Comparison of ENCODE assay signal across 10 mouse cellular contexts in genomic region chr19:45475928-45476553, GRCm38 (mm10).
A peak's percentile ranks its signal among the peaks of the same experiment; 100 is the strongest.
DNase-seq lines count a peak whose midpoint lies in the region; ATAC-seq and TF ChIP-seq lines count a peak whose summit lies in the region.
"Had no signal": no experiment of that assay in that cellular context is flagged by ENCODE, and none has a peak within 500 bp of the region (broad histone marks: within the 10 kb centered on the region; RNA-seq: fewer than 3 reads in every experiment).

No protein-coding gene starts in this region.

- no peak for ATAC-seq in heart, embryonic 14.5 days (ENCODE audit: insufficient number of reproducible peaks, insufficient read depth, low FRiP score, low read depth)
- ATAC-seq in hindbrain, embryonic 12.5 days (ENCODE audit: low FRiP score): no peak
- ATAC-seq in monocyte, adult 5-6 weeks (replicated peaks; ENCODE audit: insufficient number of reproducible peaks, low FRiP score, low TSS enrichment, poor library complexity, severe bottlenecking): no peak
- no peak for ATAC-seq in inflammation-experienced regulatory T-cells, adult 6 months

- no peak overlapping the region for H3K9ac ChIP-seq in heart, embryonic 14.5 days (ENCODE audit: low read length)
- no peak overlapping the region for H3K9ac ChIP-seq in hindbrain, embryonic 12.5 days

- H3K36me3 ChIP-seq in heart, embryonic 14.5 days (ENCODE audit: control insufficient read depth, insufficient read depth, low read length): peaks cover 7% of the 10 kb centered on the region
- H3K36me3 ChIP-seq in hindbrain, embryonic 12.5 days: peaks cover 2% of the 10 kb centered on the region; the same call in 1 of the 2 replicates
- no peaks in the 10 kb centered on the region for H3K36me3 ChIP-seq in thymus, adult 2 months (ENCODE audit: control insufficient read depth, insufficient read depth, low read length)

- H3K27ac ChIP-seq in heart, embryonic 14.5 days (replicated peaks in 1 of 2; ENCODE audit: control insufficient read depth in 1 of 2, insufficient read depth in 1 of 2, low read depth in 2 of 2, low read length in 2 of 2): no peak overlapping the region
- H3K27ac ChIP-seq in hindbrain, embryonic 12.5 days: peak overlapping the region; percentile 66
- no peak overlapping the region for H3K27ac ChIP-seq in thymus, adult 2 months (ENCODE audit: control insufficient read depth, insufficient read depth, low read length)

- no peaks in the 10 kb centered on the region for H3K9me3 ChIP-seq in heart, embryonic 14.5 days (ENCODE audit: control insufficient read depth, low read length)
- no peaks in the 10 kb centered on the region for H3K9me3 ChIP-seq in hindbrain, embryonic 12.5 days (replicated peaks)
- H3K9me3 ChIP-seq: megakaryocyte, embryonic 14.5 days had no signal

- no peak overlapping the region for H3K4me3 ChIP-seq in heart, embryonic 14.5 days (ENCODE audit: control insufficient read depth in 1 of 2, insufficient read depth in 1 of 2, low read depth in 1 of 2, low read length in 2 of 2)
- no peak overlapping the region for H3K4me3 ChIP-seq in hindbrain, embryonic 12.5 days
- no peak overlapping the region for H3K4me3 ChIP-seq in thymus, adult 2 months (ENCODE audit: control insufficient read depth, insufficient read depth, low read length)
- H3K4me3 ChIP-seq: erythroblast, embryonic 14.5 days; megakaryocyte, embryonic 14.5 days had no signal

- no peaks in the 10 kb centered on the region for H3K27me3 ChIP-seq in heart, embryonic 14.5 days (ENCODE audit: control insufficient read depth, insufficient read depth, low read length)
- no peaks in the 10 kb centered on the region for H3K27me3 ChIP-seq in hindbrain, embryonic 12.5 days
- no peaks in the 10 kb centered on the region for H3K27me3 ChIP-seq in thymus, adult 2 months (ENCODE audit: control insufficient read depth, insufficient read depth, low read length)
- H3K27me3 ChIP-seq: megakaryocyte, embryonic 14.5 days had no signal

- 65% methylated on average over 24 of the region's 24 CpGs for WGBS in heart, embryonic 14.5 days
- WGBS in hindbrain, embryonic 12.5 days: 50% methylated on average over 24 of the region's 24 CpGs
- WGBS in thymus, adult 2 months: 96% methylated on average over 24 of the region's 24 CpGs

- no peak for TF ChIP-seq POLR2A in thymus, adult 2 months (IDR thresholded peaks at IDR 0.05; ENCODE audit: control insufficient read depth, extremely low read depth, insufficient read depth, low read length, poor library complexity)

- no peak for DNase-seq in heart, postnatal 10 days
- DNase-seq in cerebellum, adult 18-20 months: peak; percentile 42 to 56
- DNase-seq in lung, postnatal 36 days: peak; percentile 27
- no peak for DNase-seq in thymus, adult 2 months

- TF ChIP-seq CTCF in thymus, adult 2 months (IDR thresholded peaks at IDR 0.05; ENCODE audit: borderline replicate concordance, control insufficient read depth, extremely low read depth, insufficient read depth, low read length, poor library complexity): no peak

- intact Hi-C loops in heart, postnatal 10 days (cut with DNase I): no loop called here

- peak overlapping the region; percentile 1; the same call in 1 of the 2 replicates for H3K4me2 ChIP-seq in heart, embryonic 14.5 days (ENCODE audit: low read length)
- peak overlapping the region; percentile 41 for H3K4me2 ChIP-seq in hindbrain, embryonic 12.5 days (replicated peaks)

- peaks cover 2 to 13% of the 10 kb centered on the region in 2 experiments; a peak in 3 of 4 replicates for H3K4me1 ChIP-seq in heart, embryonic 14.5 days (ENCODE audit: control insufficient read depth in 2 of 2, insufficient read depth in 2 of 2, low read length in 2 of 2)
- H3K4me1 ChIP-seq in hindbrain, embryonic 12.5 days: peaks cover 29% of the 10 kb centered on the region
- H3K4me1 ChIP-seq in thymus, adult 2 months (replicated peaks; ENCODE audit: control insufficient read depth, insufficient read depth, low read length): peaks cover 16% of the 10 kb centered on the region

Comparison
In these comparisons a context has a peak if more than half of its experiments do, and no peak if none do; other contexts are left out.
1. DNase-seq: peak in cerebellum, adult 18-20 months (2 of 2) and lung, postnatal 36 days (single experiment); none in heart, postnatal 10 days (0 of 2) and thymus, adult 2 months (single experiment).